Mouse (Mus musculus) stomach, postnatal 0 days (tissue): ENCODE measurements around the gene Agbl3.

ENCODE experiments used
- CTCF ChIP-seq: IDR thresholded peaks from 2 replicates; pipeline ENCODE4 v1.5.1; 2016; ENCODE audit warnings: antibody characterized with exemption, low read depth, mild to moderate bottlenecking, moderate library complexity
- EP300 ChIP-seq: optimal IDR thresholded peaks from 2 replicates; pipeline ENCODE3; 2016; ENCODE audit warnings: antibody characterized with exemption

DNA sequence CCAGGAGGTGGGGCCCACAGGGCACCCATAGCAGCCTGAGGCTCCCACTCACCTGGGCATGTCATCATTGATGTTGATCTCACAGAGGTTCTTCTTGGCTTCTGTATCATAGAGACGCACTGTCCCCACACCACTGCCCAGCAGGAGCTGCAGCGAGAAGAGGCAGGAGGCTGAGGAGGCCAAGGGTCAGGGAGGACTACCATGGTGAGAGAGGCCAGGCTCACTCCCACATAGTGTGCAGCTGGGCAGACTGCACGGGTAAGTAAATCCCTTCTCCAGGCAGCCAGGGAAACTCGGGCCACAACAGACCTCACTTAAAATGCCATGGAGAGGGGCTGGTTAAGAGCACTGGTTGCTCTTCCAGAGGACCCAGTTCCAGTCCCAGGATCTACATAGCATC is 109.0 kb downstream of the Agbl3 start:
- TF ChIP-seq CTCF (no peak), EP300 (no peak)
